Mouse (Mus musculus): ENCODE results near the gene Riox1. TPM values are rescaled to one million over a fixed set of nuclear protein-coding genes. Genes with fewer than 3 reads are reported as not detected.
A peak's percentile ranks its signal among the peaks of the same experiment; 100 is the strongest.
"Not testable (repeated sequence)": the region's sequence is repeated elsewhere in the genome, so short reads cannot be mapped to it uniquely, and the experiment has no call there.

Riox1 gene
- total RNA-seq, 2 experiments from 2014 or later, result 15.7 to 16.9 TPM

DNA sequence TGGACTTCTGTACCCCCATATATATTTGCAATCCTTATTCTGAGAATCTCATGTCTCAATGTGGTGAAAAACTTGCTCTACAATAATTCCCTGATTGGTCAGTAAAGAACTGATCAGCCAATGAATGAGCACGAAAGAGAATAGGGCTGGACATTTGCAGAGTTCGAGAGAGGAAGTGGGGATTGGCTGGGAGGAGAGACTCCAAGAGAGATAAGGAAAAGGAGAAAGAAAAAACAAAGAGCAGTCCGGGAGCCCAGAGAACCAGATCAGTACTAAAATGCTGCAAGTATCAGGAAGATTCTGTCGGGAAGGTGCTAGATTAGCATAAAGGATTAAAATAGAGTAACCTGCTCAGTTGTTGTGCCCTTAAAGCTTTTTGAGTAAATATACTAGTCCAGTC, 1.4 kb upstream of the Riox1 start:
- DNase-seq (ENCODE audit: low spot score in 2 of 2), result no peak

DNA sequence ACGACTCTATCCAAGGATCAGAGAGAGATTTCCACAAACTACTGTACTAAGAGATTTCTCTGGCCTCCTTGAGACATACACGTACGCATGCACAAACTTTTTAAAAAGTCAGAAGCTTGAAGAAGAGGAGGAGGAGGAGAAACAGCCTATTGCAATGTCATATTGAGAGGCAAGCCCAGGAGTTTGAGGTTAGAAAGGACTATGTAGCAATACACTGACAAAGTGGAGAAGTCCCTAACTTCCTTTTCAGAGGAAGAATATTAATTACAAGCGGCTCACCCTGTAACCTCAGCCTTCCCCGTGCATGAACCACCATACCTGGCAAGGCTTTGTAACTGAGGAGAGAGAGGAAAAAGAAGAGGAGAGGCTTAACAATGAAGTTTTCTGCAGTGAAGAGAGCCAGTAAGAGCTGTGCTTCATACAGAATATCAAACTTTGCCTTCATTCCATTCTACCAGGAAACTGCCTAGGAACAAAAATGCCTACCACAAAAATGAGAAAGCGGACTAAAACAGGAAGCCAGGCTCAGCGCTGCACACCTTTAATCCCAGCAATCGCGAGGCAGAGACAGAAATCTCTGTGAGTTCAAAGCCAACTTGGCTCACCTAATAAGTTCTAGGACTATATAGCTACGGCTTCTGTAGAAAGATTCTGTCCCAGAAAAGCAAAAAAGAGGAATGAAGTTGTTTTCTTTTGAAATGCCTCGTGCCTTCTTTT, 474 bp upstream of the Riox1 start:
- no peak for DNase-seq (ENCODE audit: low spot score in 2 of 2)

DNA sequence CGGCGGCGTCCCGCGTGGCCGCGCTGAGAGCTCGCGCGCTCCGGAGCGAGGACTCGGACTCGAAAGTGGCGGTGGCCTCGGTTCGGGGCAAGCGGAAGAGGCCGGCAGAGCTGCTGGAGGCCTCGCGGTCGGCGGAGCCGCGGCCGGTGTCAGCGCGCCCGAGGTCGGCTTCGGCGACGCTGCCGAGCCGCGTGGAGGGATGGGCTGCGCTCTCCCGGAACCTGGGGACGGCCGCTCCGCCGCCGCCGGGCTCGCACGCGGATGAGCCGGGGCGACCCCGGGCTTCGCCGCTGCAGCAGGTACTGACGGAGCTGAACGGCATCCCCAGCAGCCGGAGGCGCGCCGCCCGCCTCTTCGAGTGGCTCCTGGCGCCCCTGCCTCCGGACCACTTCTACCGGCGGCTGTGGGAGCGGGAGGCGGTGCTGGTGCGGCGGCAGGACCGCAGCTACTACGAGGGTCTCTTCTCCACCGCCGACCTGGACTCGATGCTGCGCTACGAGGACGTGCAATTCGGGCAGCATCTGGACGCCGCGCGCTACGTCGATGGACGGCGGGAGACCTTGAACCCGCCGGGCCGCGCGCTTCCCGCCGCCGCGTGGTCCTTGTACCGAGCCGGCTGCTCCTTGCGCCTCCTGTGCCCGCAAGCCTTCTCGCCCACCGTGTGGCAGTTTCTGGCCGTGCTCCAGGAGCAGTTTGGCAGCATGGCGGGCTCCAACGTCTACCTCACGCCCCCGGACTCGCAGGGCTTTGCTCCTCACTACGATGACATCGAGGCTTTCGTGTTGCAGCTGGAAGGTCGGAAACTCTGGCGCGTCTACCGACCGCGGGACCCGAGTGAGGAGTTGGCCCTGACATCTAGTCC, 663 bp downstream of the Riox1 start:
- peak; percentile 22 to 57 for DNase-seq (ENCODE audit: low spot score in 2 of 2)

DNA sequence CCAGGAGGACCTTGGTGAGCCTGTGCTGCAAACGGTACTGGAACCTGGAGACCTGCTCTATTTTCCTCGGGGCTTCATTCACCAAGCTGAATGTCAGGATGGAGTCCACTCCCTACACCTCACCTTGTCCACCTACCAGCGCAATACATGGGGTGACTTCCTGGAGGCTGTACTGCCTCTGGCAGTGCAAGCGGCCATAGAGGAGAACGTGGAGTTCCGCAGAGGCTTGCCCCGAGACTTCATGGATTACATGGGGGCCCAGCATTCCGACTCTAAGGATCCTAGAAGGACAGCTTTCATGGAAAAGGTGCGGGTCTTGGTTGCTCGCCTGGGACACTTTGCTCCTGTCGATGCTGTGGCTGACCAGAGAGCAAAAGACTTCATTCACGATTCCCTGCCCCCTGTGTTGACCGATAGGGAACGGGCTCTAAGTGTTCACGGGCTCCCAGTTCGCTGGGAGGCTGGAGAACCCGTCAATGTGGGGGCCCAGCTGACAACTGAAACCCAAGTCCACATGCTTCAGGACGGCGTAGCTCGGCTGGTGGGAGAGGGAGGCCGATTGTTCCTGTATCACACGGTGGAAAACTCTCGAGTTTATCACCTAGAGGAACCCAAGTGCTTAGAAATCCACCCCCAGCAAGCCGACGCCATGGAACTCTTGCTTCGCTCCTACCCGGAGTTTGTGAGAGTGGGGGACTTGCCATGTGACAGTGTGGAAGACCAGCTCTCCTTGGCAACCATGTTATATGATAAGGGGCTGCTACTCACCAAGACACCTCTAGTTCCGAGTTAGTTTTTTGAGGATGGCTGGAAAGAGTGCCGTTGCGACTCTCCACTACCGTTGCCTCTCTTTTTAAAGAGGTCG, 1.5 kb downstream of the Riox1 start:
- no peak for DNase-seq (ENCODE audit: low spot score in 2 of 2)

DNA sequence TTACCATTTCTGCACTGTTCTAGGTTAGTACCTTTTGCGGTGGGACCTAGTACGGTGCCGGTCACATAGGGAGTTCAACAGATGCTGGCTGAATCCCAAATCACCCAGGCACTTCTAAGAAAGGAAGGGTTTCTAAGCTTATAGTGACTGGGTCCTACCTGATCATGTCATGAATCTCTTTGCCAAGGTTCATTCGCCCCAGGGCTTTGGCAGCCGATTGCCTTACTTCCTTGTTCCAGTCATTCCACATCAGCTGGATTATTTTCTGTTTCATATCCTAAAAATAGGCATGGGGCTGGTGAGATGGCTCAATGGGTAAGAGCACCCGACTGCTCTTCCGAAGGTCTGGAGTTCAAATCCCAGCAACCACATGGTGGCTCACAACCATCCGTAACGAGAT, 7.9 kb downstream of the Riox1 start:
- no peak for DNase-seq (ENCODE audit: low spot score in 2 of 2)

DNA sequence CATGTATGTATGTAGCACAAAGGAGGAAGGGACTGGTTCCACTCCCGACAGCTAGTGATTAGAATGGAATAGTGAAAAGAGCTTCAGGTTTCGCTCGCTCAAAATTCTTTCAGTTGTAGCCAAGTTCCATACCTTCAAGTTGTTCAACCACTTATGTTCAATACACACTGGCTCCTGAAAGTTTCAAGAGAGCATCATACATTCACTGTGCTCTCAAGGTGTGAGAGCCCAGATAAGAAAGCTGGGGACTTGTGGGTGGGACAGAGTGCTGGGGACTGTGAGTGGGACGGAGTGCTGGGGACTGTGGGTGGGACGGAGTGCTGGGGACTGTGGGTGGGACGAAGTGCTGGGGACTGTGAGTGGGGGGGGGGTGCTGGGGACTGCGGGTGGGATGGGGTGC, 14.8 kb downstream of the Riox1 start:
- DNase-seq (ENCODE audit: low spot score in 2 of 2), result no peak

DNA sequence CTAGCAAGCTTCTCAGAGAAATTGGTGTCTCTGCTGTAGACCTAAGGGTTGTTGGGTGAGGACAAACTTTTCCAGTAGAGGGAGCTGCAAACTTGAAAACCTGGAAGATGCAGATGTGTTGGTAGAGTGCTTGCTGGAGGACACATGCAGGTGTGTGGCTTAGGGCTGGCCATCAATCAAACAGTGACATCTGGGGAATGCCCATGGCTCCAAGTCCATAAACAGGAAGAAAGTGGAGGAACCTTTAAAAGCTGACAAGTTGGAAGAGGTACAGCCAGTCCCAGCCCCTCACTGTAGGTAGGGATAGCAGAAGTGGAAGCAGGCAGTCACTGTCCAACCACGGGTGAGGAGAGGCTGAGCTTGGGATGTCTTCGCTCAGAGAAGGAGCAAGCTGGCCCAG, 21.7 kb downstream of the Riox1 start:
- peak in 1 of 2 experiments; percentile 63 for DNase-seq (ENCODE audit: low spot score in 2 of 2)

DNA sequence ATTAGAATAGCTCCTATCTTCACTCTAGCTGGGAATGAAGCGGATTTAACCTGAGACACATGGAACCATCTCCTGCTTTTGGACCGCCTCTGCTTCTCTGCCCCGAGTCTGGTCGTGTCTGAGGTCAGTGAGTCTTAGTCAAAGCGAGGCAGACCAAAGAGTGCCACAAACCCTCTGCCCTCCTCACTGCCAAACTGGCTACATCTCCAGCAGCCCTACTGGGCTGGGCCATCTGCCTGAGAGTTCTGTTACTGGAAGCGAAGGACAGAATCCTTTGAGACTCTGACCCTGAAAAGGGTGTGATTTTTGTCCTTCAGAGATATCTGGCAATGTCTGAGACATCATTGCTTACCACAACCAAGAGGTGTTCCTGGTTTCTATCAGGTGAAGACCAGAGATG, 28.5 kb downstream of the Riox1 start:
- no peak for DNase-seq (ENCODE audit: low spot score in 2 of 2)

DNA sequence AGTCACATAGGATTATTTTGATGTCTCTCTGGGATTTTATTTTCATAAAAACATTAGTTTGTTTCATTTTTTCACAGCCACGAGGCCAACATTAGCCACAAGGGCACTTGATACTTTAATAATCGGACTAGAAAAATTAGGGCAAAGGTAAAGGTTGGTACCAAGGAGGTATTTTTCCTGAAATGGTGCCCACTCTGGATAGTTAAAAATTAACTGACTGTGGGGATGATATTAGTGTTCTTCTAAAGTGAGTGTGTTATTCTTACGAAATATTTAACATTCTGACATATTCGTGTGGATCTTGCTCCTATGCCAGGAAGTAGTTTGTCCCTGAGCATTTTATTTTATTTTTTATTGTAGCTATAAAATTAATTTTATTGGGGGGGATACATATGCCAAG, 31.2 kb downstream of the Riox1 start:
- DNase-seq (ENCODE audit: low spot score in 2 of 2), result no peak

DNA sequence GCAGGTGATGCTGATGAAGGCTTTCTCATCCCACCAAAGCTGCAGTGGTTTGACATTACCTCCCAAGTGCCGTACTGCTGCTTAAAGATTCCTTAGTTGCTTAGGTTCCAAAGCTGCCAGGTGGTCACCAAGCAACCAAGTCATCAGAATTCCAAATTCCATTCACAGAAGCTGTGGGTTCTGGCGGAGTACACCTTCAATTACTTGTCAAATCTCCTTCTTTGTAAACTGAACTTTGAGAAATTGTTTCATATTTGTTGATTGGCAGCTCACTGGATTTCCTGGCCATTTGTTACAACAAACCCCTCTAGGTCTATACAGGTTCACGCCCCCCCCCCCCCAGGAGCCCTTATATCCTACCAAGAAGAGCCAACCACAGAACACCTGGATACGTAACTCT, 34.3 kb downstream of the Riox1 start, which contains the start of gene Heatr4:
TSS of gene Heatr4 (minus strand) at position 101 of the 400 bp plus-strand sequence.
- no peak for DNase-seq (ENCODE audit: low spot score in 2 of 2)

DNA sequence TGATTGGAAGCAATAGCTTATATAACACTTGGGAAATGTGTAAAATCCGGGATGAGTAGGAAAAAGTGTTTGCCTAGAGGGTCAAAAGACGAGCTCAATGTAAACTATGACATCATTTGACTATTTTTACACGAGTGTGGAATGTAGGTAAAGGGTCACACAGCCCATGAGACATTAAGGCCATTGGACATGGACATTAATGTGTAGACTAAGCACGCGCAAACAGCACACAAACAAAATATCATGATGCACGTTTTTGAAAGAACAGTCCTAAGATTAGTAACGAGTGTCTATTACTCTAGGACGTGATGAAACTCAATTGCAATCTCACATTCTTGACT, 36.8 kb downstream of the Riox1 start:
- no peak for DNase-seq (ENCODE audit: low spot score in 2 of 2)

DNA sequence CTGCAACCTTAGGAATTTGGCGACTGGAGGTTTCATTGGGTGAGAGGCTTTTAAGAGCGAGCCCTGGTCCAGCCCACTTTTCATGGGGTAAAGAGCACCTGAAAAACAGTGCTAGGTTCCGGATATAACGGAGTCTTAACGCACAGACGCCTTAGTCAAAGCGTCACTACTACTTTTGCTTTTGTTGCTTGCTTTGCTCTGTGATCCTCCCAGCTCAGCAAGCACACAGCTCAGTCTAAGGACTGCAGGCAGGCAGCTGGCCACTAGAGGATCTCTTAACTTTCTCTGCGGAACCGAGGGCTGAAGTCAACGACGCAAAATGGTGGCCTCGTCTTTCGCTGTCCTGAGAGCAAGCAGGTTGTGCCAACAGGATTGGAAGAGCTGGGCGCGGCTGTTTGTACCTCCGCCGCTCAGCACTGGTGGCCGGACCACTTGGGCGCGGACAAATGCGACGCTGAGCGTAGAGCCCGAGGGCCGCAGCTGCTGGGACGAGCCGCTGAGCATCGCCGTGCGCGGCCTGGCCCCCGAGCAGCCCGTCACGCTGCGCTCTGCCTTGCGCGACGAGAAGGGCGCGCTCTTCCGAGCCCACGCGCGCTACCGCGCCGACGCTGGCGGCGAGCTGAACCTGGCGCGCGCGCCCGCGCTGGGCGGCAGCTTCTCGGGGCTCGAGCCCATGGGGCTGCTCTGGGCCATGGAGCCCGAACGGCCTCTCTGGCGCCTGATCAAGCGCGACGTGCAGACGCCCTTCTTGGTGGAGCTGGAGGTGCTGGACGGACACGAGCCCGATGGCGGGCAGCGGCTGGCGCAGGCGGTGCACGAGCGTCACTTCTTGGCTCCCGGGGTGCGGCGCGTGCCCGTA, 37.4 kb downstream of the Riox1 start, which contains the start of gene Acot2:
TSS of gene Acot2 (plus strand) at position 279 of the 859 bp plus-strand sequence.
- DNase-seq (ENCODE audit: low spot score in 2 of 2), result peak; percentile 70 to 85

DNA sequence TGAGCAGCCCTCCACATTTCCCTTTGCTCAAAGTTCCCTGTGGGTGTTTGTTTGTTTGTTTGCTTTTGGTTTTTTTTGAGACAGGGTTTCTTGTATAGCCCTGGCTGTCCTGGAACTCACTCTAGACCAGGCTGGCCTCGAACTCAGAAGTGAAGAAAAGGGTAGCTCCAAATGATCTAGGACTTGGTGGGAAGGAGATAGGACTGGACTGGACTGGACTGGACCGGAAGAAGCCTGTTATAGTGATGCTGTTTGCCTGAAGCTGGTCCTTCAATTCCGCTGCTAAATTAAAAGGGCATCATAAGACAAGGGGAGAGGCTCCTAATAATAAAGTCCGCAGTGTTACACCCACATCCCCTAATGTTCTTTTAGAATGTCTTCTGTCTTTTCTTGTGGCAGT, 38.1 kb downstream of the Riox1 start:
- DNase-seq (ENCODE audit: low spot score in 2 of 2), result no peak

DNA sequence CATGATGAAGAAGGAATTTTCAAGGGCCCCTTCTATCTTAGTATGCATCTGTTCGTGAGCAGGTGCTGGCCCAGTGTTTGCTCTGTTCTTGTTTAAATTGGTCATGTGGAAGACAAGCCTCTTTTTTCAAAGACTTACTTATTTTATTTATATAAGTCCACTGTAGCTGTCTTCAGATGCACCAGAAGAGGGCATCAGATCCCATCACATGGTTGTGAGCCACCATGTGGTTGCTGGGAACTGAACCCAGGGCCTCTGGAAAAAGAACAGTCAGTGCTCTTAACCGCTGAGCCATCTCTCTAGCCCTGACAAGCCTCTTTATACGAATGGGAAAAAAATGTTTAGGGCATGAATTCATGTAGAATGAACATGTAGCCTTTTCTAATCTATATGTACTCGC, 39.0 kb downstream of the Riox1 start:
- no peak for DNase-seq (ENCODE audit: low spot score in 2 of 2)

DNA sequence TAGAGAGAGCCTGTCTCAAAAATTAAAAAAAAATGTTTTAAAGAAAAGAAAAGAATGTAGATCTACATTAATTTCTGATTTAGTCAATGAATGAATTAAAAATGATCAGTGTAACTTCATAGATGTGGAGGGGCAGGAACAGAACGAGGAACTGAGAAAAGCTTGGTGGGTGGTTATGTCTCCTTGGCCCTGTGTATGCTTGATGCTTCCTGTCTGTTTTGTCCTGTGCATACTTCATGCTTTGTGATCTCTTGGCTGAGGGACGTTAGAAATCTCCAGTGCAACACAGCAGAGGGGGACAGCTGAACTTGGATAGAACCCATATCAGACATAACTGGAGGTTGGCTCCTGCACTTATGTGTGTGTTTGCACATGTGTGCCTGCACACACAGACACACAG, 46.8 kb downstream of the Riox1 start:
- no peak for DNase-seq (ENCODE audit: low spot score in 2 of 2)

DNA sequence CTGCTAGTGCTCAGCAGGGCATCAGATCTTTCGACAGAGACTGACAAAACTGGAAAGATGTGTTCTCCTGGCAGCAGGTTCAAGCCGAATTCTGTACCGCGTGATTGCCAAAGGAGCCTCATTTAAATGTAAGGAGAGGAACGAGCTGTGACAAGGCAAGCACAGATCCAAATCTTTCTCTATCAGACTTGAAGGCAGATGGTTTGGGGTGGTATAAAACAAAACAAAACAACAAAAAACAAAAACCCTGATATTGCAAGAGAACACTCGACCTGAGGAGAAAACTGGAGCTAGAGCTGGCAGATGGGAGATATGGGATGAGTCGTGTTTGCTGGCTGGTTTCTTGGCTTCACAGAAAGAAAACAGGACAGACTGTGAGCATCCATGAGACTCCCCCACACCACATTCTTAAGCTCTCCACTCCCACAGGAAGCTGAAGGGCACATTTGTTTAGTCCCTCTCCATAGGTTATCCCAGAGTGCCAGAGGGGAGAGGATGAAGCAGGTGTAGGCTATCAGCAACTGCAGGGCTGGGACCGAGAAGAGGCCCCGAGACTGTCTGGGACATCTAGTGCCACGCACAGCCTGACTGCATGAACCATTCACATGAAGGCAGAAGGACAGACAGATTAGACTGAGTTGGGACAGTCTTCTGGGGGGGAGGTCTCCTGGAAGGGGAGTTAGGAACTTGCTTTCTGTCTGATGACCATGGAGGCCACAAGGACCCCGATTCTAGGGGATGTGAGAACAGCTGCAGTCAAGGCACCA, 48.1 kb downstream of the Riox1 start:
- DNase-seq (ENCODE audit: low spot score in 2 of 2), result peak in 1 of 2 experiments; percentile 57

DNA sequence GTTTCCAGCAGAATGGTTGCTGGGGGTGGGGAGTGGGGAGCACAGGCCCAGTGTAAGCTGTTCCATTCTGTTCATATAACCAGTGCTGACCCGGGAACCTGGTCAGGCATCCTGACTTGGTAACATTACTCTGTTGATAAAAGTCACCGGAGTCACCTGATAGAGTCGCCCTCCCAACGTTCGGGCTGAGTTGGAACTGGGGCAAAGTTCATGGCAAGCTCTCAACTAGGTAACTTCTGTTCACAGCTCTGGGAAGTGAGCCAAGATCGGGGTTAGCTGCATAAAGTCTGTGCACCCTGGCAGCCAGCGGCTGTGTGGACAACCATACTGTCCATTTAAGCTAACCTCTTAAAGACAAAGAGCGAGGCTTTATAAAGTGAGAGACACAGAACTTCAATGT, 48.8 kb downstream of the Riox1 start:
- not testable (repeated sequence) for DNase-seq (ENCODE audit: low spot score in 2 of 2)

DNA sequence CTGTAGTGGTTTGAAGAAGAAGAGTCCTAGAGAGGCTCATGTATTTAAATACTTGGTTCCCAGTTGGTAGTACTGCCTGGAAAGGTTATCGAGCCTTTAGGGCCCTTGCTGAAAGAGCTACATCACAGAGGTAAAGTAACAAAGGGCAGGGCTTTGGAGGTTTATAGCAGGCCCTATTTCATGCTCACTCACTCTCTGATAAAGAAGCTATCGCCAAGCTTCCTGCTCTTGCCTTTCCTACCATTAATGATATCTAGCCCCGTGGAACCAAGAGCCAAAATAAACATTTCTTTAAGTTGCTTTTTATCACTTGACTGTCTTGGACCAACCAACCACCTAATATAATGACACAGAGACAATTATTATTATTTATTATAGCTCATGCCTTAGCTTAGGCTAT, 50.0 kb downstream of the Riox1 start:
- no peak for DNase-seq (ENCODE audit: low spot score in 2 of 2)

Measured in layer of hippocampus, adult 18-20 months (tissue).